Mouse (Mus musculus) forebrain, embryonic 13.5 days (tissue): ENCODE data around the gene Pck2. TPM values are rescaled to one million over a fixed set of nuclear protein-coding genes. Genes with fewer than 3 reads are reported as not detected.

ENCODE experiments used
- ATAC-seq: fragments of 200-750 bp; cut with Nextera tagmentation; 2 replicates; pipeline ENCODE4 v1.8.0; 2017
- H3K27ac ChIP-seq: fragments of 300-500 bp; sonication (generic); 2 replicates; pipeline ENCODE4 v1.5.1; 2015; ENCODE audit warnings: inconsistent platforms, mild to moderate bottlenecking, moderate library complexity
- H3K27me3 ChIP-seq: fragments of 300-500 bp; sonication (generic); 2 replicates; pipeline ENCODE4 v1.6.1; 2015; ENCODE audit warnings: mild to moderate bottlenecking, inconsistent platforms
- H3K36me3 ChIP-seq: fragments of 300-500 bp; sonication (generic); 2 replicates; pipeline ENCODE4 v1.6.1; 2015; ENCODE audit warnings: mild to moderate bottlenecking, inconsistent platforms; ENCODE audit not compliant: poor library complexity, severe bottlenecking
- H3K4me1 ChIP-seq: fragments of 300-500 bp; sonication (generic); 2 replicates; pipeline ENCODE4 v1.6.1; 2015; ENCODE audit warnings: inconsistent platforms
- H3K4me2 ChIP-seq: fragments of 300-500 bp; sonication (generic); 2 replicates; pipeline ENCODE4 v1.6.1; 2015; ENCODE audit warnings: inconsistent platforms, mild to moderate bottlenecking, moderate library complexity
- H3K4me3 ChIP-seq: fragments of 300-500 bp; sonication (generic); 2 replicates; pipeline ENCODE4 v1.5.1; 2015; ENCODE audit warnings: mild to moderate bottlenecking, inconsistent platforms
- H3K9ac ChIP-seq: fragments of 300-500 bp; sonication (generic); 2 replicates; pipeline ENCODE4 v1.6.1; 2015; ENCODE audit warnings: mild to moderate bottlenecking, inconsistent platforms
- H3K9me3 ChIP-seq: fragments of 300-500 bp; sonication (generic); replicated peaks from 2 replicates; pipeline ENCODE4 v1.6.1; 2016; ENCODE audit warnings: inconsistent platforms
- WGBS: fragments of 180-500 bp; shearing (Covaris S2); methylation state at CpG from one replicate; pipeline ENCODE4 v1.1.7; 2015; 5-methylcytosine and 5-hydroxymethylcytosine counted together
- polyA plus RNA-seq: library from polyadenylated mRNA; unstranded; fragments of >200 nt; fragmentation: Nextera tagmentation; extraction: Ambion mirVana; gene quantifications from 2 replicates; pipeline ENCODE4 v1.2.1, GENCODE M21; 2015

Gene Pck2
- polyA plus RNA-seq, 1 experiment from 2014 or later, result 18.1 TPM

- no peak overlapping the region for H3K4me3 ChIP-seq
- H3K27ac ChIP-seq, result no peak overlapping the region
- no peak overlapping the region for H3K4me2 ChIP-seq
- H3K27me3 ChIP-seq, result no peaks in the 10 kb centered on the region; the same call in 1 of the 2 replicates
- ATAC-seq, result no peak
- H3K9ac ChIP-seq, result no peak overlapping the region
- H3K9me3 ChIP-seq, result no peaks in the 10 kb centered on the region
- H3K36me3 ChIP-seq, result no peaks in the 10 kb centered on the region
- peaks cover 17% of the 10 kb centered on the region for H3K4me1 ChIP-seq
- 59% methylated on average over 6 of the region's 6 CpGs for WGBS
Observed at GRCm38 (mm10) chr14:55536116-55536745, 3.8 kb upstream of the Pck2 start.

GRCm38 (mm10) chr14:55540787-55541321, 788 bp downstream of the Pck2 start:
- peak; percentile 61 for ATAC-seq
- WGBS, result 5% methylated on average over 10 of the region's 10 CpGs

GRCm38 (mm10) chr14:55542268-55542667, 2.2 kb downstream of the Pck2 start:
- WGBS, result 95% methylated on average over 12 of the region's 12 CpGs

More at GRCm38 (mm10) chr14:55540787-55541321, 788 bp downstream of the Pck2 start:
- H3K4me3 ChIP-seq, result peak overlapping the region; percentile 54
- peak overlapping the region; percentile 92 for H3K27ac ChIP-seq
- peak overlapping the region; percentile 84 for H3K9ac ChIP-seq
- H3K9me3 ChIP-seq, result no peaks in the 10 kb centered on the region
- peak overlapping the region; percentile 88 for H3K4me2 ChIP-seq
- H3K36me3 ChIP-seq, result peaks cover 15% of the 10 kb centered on the region
- H3K4me1 ChIP-seq, result peaks cover 36% of the 10 kb centered on the region
- no peaks in the 10 kb centered on the region for H3K27me3 ChIP-seq

GRCm38 (mm10) chr14:55544334-55544733, 4.3 kb downstream of the Pck2 start:
- Histone ChIP-seq H3K9me3 (no peaks in the 10 kb centered on the region), H3K9ac (0 out of 2 replicates have a peak overlapping the region, but pooled peaks have one; percentile 4), H3K4me2 (no peak overlapping the region; the same call in 1 of the 2 replicates), H3K4me1 (peaks cover 36% of the 10 kb centered on the region), H3K27me3 (no peaks in the 10 kb centered on the region), H3K36me3 (peaks cover 35% of the 10 kb centered on the region), H3K4me3 (no peak overlapping the region), H3K27ac (0 out of 2 replicates have a peak overlapping the region, but pooled peaks have one; percentile 27)
- 63% methylated on average over 9 of the region's 9 CpGs for WGBS
- ATAC-seq, result no peak

More at GRCm38 (mm10) chr14:55542268-55542667, 2.2 kb downstream of the Pck2 start:
- no peak for ATAC-seq
- no peak overlapping the region for H3K4me2 ChIP-seq
- H3K27ac ChIP-seq, result no peak overlapping the region
- no peak overlapping the region for H3K9ac ChIP-seq
- peaks cover 36% of the 10 kb centered on the region for H3K4me1 ChIP-seq
- H3K9me3 ChIP-seq, result no peaks in the 10 kb centered on the region
- H3K4me3 ChIP-seq, result no peak overlapping the region
- H3K36me3 ChIP-seq, result peaks cover 15% of the 10 kb centered on the region
- no peaks in the 10 kb centered on the region for H3K27me3 ChIP-seq

- no peaks in the 10 kb centered on the region for H3K9me3 ChIP-seq
- peaks cover 23% of the 10 kb centered on the region for H3K36me3 ChIP-seq
- no peak overlapping the region for H3K4me2 ChIP-seq
- no peak overlapping the region for H3K4me3 ChIP-seq
- no peaks in the 10 kb centered on the region for H3K4me1 ChIP-seq
- no peak overlapping the region for H3K27ac ChIP-seq
- 80% methylated on average over 6 of the region's 6 CpGs for WGBS
- no peak for ATAC-seq
- H3K9ac ChIP-seq, result no peak overlapping the region
- H3K27me3 ChIP-seq, result no peaks in the 10 kb centered on the region
Observed at GRCm38 (mm10) chr14:55550191-55550590, 10.1 kb downstream of the Pck2 start.

- Histone ChIP-seq H3K9me3 (no peaks in the 10 kb centered on the region), H3K4me3 (no peak overlapping the region), H3K27me3 (no peaks in the 10 kb centered on the region), H3K9ac (no peak overlapping the region), H3K4me1 (no peaks in the 10 kb centered on the region), H3K36me3 (peaks cover 20% of the 10 kb centered on the region), H3K27ac (no peak overlapping the region), H3K4me2 (no peak overlapping the region)
- WGBS, result 73% methylated on average over 5 of the region's 5 CpGs
- no peak for ATAC-seq
Observed at GRCm38 (mm10) chr14:55551347-55551746, 11.3 kb downstream of the Pck2 start.

- no peaks in the 10 kb centered on the region for H3K9me3 ChIP-seq
- ATAC-seq, result no peak
- H3K4me2 ChIP-seq, result no peak overlapping the region
- H3K9ac ChIP-seq, result no peak overlapping the region
- H3K27me3 ChIP-seq, result no peaks in the 10 kb centered on the region
- no peaks in the 10 kb centered on the region for H3K4me1 ChIP-seq
- peaks cover 20% of the 10 kb centered on the region for H3K36me3 ChIP-seq
- no peak overlapping the region for H3K27ac ChIP-seq
- 94% methylated on average over 8 of the region's 8 CpGs for WGBS
- no peak overlapping the region for H3K4me3 ChIP-seq
Observed at GRCm38 (mm10) chr14:55551794-55552193, 11.7 kb downstream of the Pck2 start.

GRCm38 (mm10) chr14:55554635-55555034, 14.6 kb downstream of the Pck2 start:
- no peak overlapping the region for H3K4me2 ChIP-seq
- no peak overlapping the region for H3K27ac ChIP-seq
- peaks cover 7% of the 10 kb centered on the region for H3K4me1 ChIP-seq
- H3K4me3 ChIP-seq, result no peak overlapping the region
- H3K36me3 ChIP-seq, result no peaks in the 10 kb centered on the region
- H3K9ac ChIP-seq, result no peak overlapping the region
- H3K9me3 ChIP-seq, result no peaks in the 10 kb centered on the region
- H3K27me3 ChIP-seq, result no peaks in the 10 kb centered on the region
- no peak for ATAC-seq

GRCm38 (mm10) chr14:55555788-55556187, 15.7 kb downstream of the Pck2 start:
- Histone ChIP-seq H3K9ac (no peak overlapping the region), H3K27me3 (no peaks in the 10 kb centered on the region), H3K4me2 (no peak overlapping the region), H3K27ac (no peak overlapping the region), H3K4me1 (peaks cover 7% of the 10 kb centered on the region), H3K36me3 (no peaks in the 10 kb centered on the region), H3K4me3 (no peak overlapping the region), H3K9me3 (no peaks in the 10 kb centered on the region)
- ATAC-seq, result no peak
- 85% methylated on average over 3 of the region's 3 CpGs for WGBS

- no peaks in the 10 kb centered on the region for H3K36me3 ChIP-seq
- no peaks in the 10 kb centered on the region for H3K9me3 ChIP-seq
- H3K4me2 ChIP-seq, result no peak overlapping the region
- no peak overlapping the region for H3K27ac ChIP-seq
- H3K9ac ChIP-seq, result no peak overlapping the region
- H3K4me1 ChIP-seq, result peaks cover 19% of the 10 kb centered on the region
- 26% methylated on average over 5 of the region's 5 CpGs for WGBS
- no peak for ATAC-seq
- H3K27me3 ChIP-seq, result no peaks in the 10 kb centered on the region
- H3K4me3 ChIP-seq, result no peak overlapping the region
Observed at GRCm38 (mm10) chr14:55557003-55557402, 16.9 kb downstream of the Pck2 start.

- no peak overlapping the region for H3K27ac ChIP-seq
- no peaks in the 10 kb centered on the region for H3K9me3 ChIP-seq
- H3K4me3 ChIP-seq, result no peak overlapping the region
- H3K9ac ChIP-seq, result no peak overlapping the region
- H3K36me3 ChIP-seq, result no peaks in the 10 kb centered on the region
- H3K4me1 ChIP-seq, result peaks cover 21% of the 10 kb centered on the region
- ATAC-seq, result no peak
- H3K27me3 ChIP-seq, result no peaks in the 10 kb centered on the region
- no peak overlapping the region for H3K4me2 ChIP-seq
- WGBS, result 91% methylated on average over 3 of the region's 3 CpGs
Observed at GRCm38 (mm10) chr14:55557587-55557986, 17.5 kb downstream of the Pck2 start.

- Histone ChIP-seq H3K4me3 (peak overlapping the region; percentile 66), H3K27me3 (no peaks in the 10 kb centered on the region), H3K27ac (no peak overlapping the region), H3K4me2 (peak overlapping the region; percentile 77), H3K9me3 (no peaks in the 10 kb centered on the region), H3K36me3 (peaks cover 9% of the 10 kb centered on the region), H3K9ac (peak overlapping the region; percentile 87), H3K4me1 (peaks cover 21% of the 10 kb centered on the region)
- 58% methylated on average over 6 of the region's 6 CpGs for WGBS
- no peak for ATAC-seq
Observed at GRCm38 (mm10) chr14:55558740-55559448, 18.8 kb downstream of the Pck2 start.
